Mouse (Mus musculus) intestine, embryonic 14.5 days (tissue): Measurements from ENCODE around the gene Gm11146. TPM values are rescaled to one million over a fixed set of nuclear protein-coding genes. Genes with fewer than 3 reads are reported as not detected.

Experiments
- ATAC-seq: fragments of 200-750 bp; cut with Nextera tagmentation; replicated peaks from 2 replicates; pipeline ENCODE4 v1.8.0; 2017; ENCODE audit warnings: low read depth, moderate number of reproducible peaks, moderate TSS enrichment, moderate library complexity; ENCODE audit not compliant: low FRiP score, low TSS enrichment
- DNase-seq: peaks from one replicate; pipeline ENCODE4 v3.0.0-alpha.2; 2018; ENCODE audit warnings: low spot score
- H3K27ac ChIP-seq: fragments of 300-500 bp; sonication (generic); 2 replicates; pipeline ENCODE4 v1.5.1; 2014; ENCODE audit warnings: low read depth, mild to moderate bottlenecking, control low read depth
- H3K27me3 ChIP-seq: fragments of 300-500 bp; sonication (generic); replicated peaks from 2 replicates; pipeline ENCODE4 v1.6.1; 2014; ENCODE audit warnings: low read length, control low read depth; ENCODE audit not compliant: control insufficient read depth, insufficient read depth
- H3K36me3 ChIP-seq: fragments of 300-500 bp; sonication (generic); 2 replicates; pipeline ENCODE4 v1.6.1; 2014; ENCODE audit warnings: low read length, control low read depth; ENCODE audit not compliant: control insufficient read depth, insufficient read depth
- H3K4me1 ChIP-seq: fragments of 300-500 bp; sonication (generic); replicated peaks from 2 replicates; pipeline ENCODE4 v1.6.1; 2014; ENCODE audit warnings: low read length, control low read depth, mixed read lengths; ENCODE audit not compliant: control insufficient read depth, insufficient read depth
- H3K4me2 ChIP-seq: fragments of 300-500 bp; sonication (generic); 2 replicates; pipeline ENCODE4 v1.6.1; 2014; ENCODE audit warnings: low read length
- H3K4me3 ChIP-seq: fragments of 300-500 bp; sonication (generic); 2 replicates; pipeline ENCODE4 v1.5.1; 2014; ENCODE audit warnings: low read depth, low read length, control low read depth, mixed read lengths
- H3K9ac ChIP-seq: fragments of 300-500 bp; sonication (generic); 2 replicates; pipeline ENCODE4 v1.6.1; 2014; ENCODE audit warnings: mild to moderate bottlenecking, low read length
- H3K9me3 ChIP-seq: fragments of 300-500 bp; sonication (generic); 2 replicates; pipeline ENCODE4 v1.6.1; 2016; ENCODE audit warnings: low read length, control low read depth; ENCODE audit not compliant: control insufficient read depth
- whole genome bisulfite sequencing: fragments of 180-500 bp; shearing (Covaris S2); extraction: QIAGEN DNeasy Blood & Tissue Kit; methylation state at CpG from one replicate; pipeline ENCODE4 v1.1.7; 2014; 5-methylcytosine and 5-hydroxymethylcytosine counted together
- microRNA counts: library from miRNA; unstranded; fragments of <30 nt; microRNA quantifications from one replicate; lab custom pipeline; 2016
- microRNA-seq: library from miRNA; unstranded; fragments of <30 nt; microRNA quantifications from one replicate; pipeline ENCODE4, GENCODE M21; 2016
- polyA plus RNA-seq: library from polyadenylated mRNA; unstranded; fragments of >200 nt; fragmentation: Nextera tagmentation; extraction: Ambion mirVana; gene quantifications from 2 replicates; pipeline ENCODE4 v1.2.1, GENCODE M21; 2014

Gene Gm11146
- polyA plus RNA-seq, 1 experiment from 2014 or later, result not detected

GRCm38 (mm10) chr16:77592986-77593385 is 8.9 kb downstream of the Gm11146 start:
- WGBS, result 92% methylated on average over 3 of the region's 3 CpGs
- Histone ChIP-seq H3K4me2 (no peak overlapping the region), H3K4me1 (no peaks in the 10 kb centered on the region), H3K4me3 (no peak overlapping the region), H3K36me3 (no peaks in the 10 kb centered on the region; the same call in 1 of the 2 replicates), H3K27me3 (no peaks in the 10 kb centered on the region), H3K9ac (no peak overlapping the region), H3K9me3 (no peaks in the 10 kb centered on the region), H3K27ac (no peak overlapping the region)
- ATAC-seq (no peak), DNase-seq (no peak)

GRCm38 (mm10) chr16:77573036-77573435 is 28.9 kb downstream of the Gm11146 start:
- Histone ChIP-seq H3K9ac (no peak overlapping the region), H3K4me3 (no peak overlapping the region), H3K36me3 (no peaks in the 10 kb centered on the region), H3K4me1 (no peaks in the 10 kb centered on the region), H3K27me3 (no peaks in the 10 kb centered on the region), H3K9me3 (no peaks in the 10 kb centered on the region), H3K4me2 (no peak overlapping the region), H3K27ac (no peak overlapping the region)
- ATAC-seq (no peak), DNase-seq (no peak)
- WGBS, result 89% methylated on average over 5 of the region's 5 CpGs

GRCm38 (mm10) chr16:77569457-77569856 is 32.4 kb downstream of the Gm11146 start:
- no peak for ATAC-seq
- H3K9ac ChIP-seq, result no peak overlapping the region
- H3K4me2 ChIP-seq, result no peak overlapping the region
- H3K9me3 ChIP-seq, result no peaks in the 10 kb centered on the region
- no peaks in the 10 kb centered on the region for H3K4me1 ChIP-seq
- no peaks in the 10 kb centered on the region for H3K27me3 ChIP-seq
- no peak overlapping the region for H3K4me3 ChIP-seq
- 93% methylated on average over 8 of the region's 8 CpGs for WGBS
- DNase-seq, result no peak
- no peaks in the 10 kb centered on the region for H3K36me3 ChIP-seq
- H3K27ac ChIP-seq, result no peak overlapping the region

GRCm38 (mm10) chr16:77568384-77568783 is 33.5 kb downstream of the Gm11146 start:
- H3K9ac ChIP-seq, result no peak overlapping the region
- 75% methylated on average over 3 of the region's 3 CpGs for WGBS
- H3K4me2 ChIP-seq, result no peak overlapping the region
- H3K4me1 ChIP-seq, result no peaks in the 10 kb centered on the region
- no peak overlapping the region for H3K27ac ChIP-seq
- ATAC-seq (no peak), DNase-seq (no peak)
- H3K27me3 ChIP-seq, result no peaks in the 10 kb centered on the region
- H3K9me3 ChIP-seq, result no peaks in the 10 kb centered on the region
- no peak overlapping the region for H3K4me3 ChIP-seq
- H3K36me3 ChIP-seq, result no peaks in the 10 kb centered on the region

GRCm38 (mm10) chr16:77562852-77563251 is 39.0 kb downstream of the Gm11146 start:
- 65% methylated on average over 3 of the region's 3 CpGs for WGBS

GRCm38 (mm10) chr16:77556446-77557105 is 45.3 kb downstream of the Gm11146 start:
- H3K36me3 ChIP-seq, result no peaks in the 10 kb centered on the region
- H3K4me3 ChIP-seq, result no peak overlapping the region
- H3K9me3 ChIP-seq, result no peaks in the 10 kb centered on the region
- H3K4me1 ChIP-seq, result no peaks in the 10 kb centered on the region
- H3K27me3 ChIP-seq, result no peaks in the 10 kb centered on the region
- WGBS, result 86% methylated on average over 10 of the region's 10 CpGs
- no peak overlapping the region for H3K27ac ChIP-seq
- no peak overlapping the region for H3K9ac ChIP-seq
- DNase-seq (no peak), ATAC-seq (no peak)
- H3K4me2 ChIP-seq, result no peak overlapping the region

More at GRCm38 (mm10) chr16:77562852-77563251, 39.0 kb downstream of the Gm11146 start:
- Histone ChIP-seq H3K27ac (no peak overlapping the region), H3K27me3 (no peaks in the 10 kb centered on the region), H3K4me1 (no peaks in the 10 kb centered on the region), H3K36me3 (no peaks in the 10 kb centered on the region), H3K9me3 (no peaks in the 10 kb centered on the region), H3K9ac (no peak overlapping the region), H3K4me3 (no peak overlapping the region), H3K4me2 (no peak overlapping the region)
- DNase-seq, result no peak
- no peak for ATAC-seq

GRCm38 (mm10) chr16:77551051-77551450 is 50.8 kb downstream of the Gm11146 start:
- Histone ChIP-seq H3K27ac (no peak overlapping the region), H3K4me3 (no peak overlapping the region), H3K4me2 (no peak overlapping the region), H3K9me3 (no peaks in the 10 kb centered on the region), H3K9ac (no peak overlapping the region), H3K27me3 (no peaks in the 10 kb centered on the region), H3K4me1 (no peaks in the 10 kb centered on the region), H3K36me3 (no peaks in the 10 kb centered on the region)
- ATAC-seq, result no peak
- DNase-seq, result no peak
- 80% methylated on average over 3 of the region's 3 CpGs for WGBS

MicroRNAs encoded within 50 kb of the gene (microRNA counts, 519-probe panel; counts per million panel counts)
- microRNA mmu-miR-125b-5p (lab: Ali Mortazavi, UCI), result 6,468 counts per million, percentile 100 among the panel's probes with 10 or more counts
- microRNA mmu-miR-99a (lab: Ali Mortazavi, UCI), result 4,883 counts per million, percentile 83 among the panel's probes with 10 or more counts

Small RNA genes within 50 kb of the gene (microRNA-seq; reads per million reads assigned to microRNA genes)
- 462 reads per million, percentile 72 among the genes with 10 or more reads in this experiment for gene Mir125b-2
- gene Mir99a, result 37,691 reads per million, percentile 99 among the genes with 10 or more reads in this experiment
- 78.3 reads per million, percentile 56 among the genes with 10 or more reads in this experiment for gene Mirlet7c-1
